Mouse (Mus musculus) liver, embryonic 11.5 days (tissue): ENCODE results near the gene Tor1aip1. TPM values are rescaled to one million over a fixed set of nuclear protein-coding genes. Genes with fewer than 3 reads are reported as not detected.

Experiments used
- ATAC-seq: fragments of 200-750 bp; cut with Nextera tagmentation; replicated peaks from 2 replicates; pipeline ENCODE4 v1.8.0; 2017; ENCODE audit warnings: moderate number of reproducible peaks, mild to moderate bottlenecking, moderate TSS enrichment, moderate library complexity; ENCODE audit not compliant: low FRiP score
- DNase-seq: peaks from one replicate; pipeline ENCODE4 v3.0.0-alpha.2; 2017; ENCODE audit warnings: low spot score
- H3K27ac ChIP-seq: fragments of 300-500 bp; sonication (generic); 2 replicates; pipeline ENCODE4 v1.5.1; 2014; ENCODE audit warnings: mild to moderate bottlenecking, low read depth, low read length, control low read depth
- H3K27me3 ChIP-seq: fragments of 300-500 bp; sonication (generic); replicated peaks from 2 replicates; pipeline ENCODE4 v1.6.1; 2014; ENCODE audit warnings: low read length, mixed read lengths; ENCODE audit not compliant: control insufficient read depth, insufficient read depth
- H3K36me3 ChIP-seq: fragments of 300-500 bp; sonication (generic); 2 replicates; pipeline ENCODE4 v1.6.1; 2014; ENCODE audit warnings: mild to moderate bottlenecking, low read length, moderate library complexity, mixed read lengths; ENCODE audit not compliant: control insufficient read depth, insufficient read depth
- H3K4me1 ChIP-seq: fragments of 300-500 bp; sonication (generic); replicated peaks from 2 replicates; pipeline ENCODE4 v1.6.1; 2014; ENCODE audit warnings: low read length, mixed read lengths; ENCODE audit not compliant: control insufficient read depth, insufficient read depth
- H3K4me2 ChIP-seq: fragments of 300-500 bp; sonication (generic); 2 replicates; pipeline ENCODE4 v1.6.1; 2014; ENCODE audit warnings: mild to moderate bottlenecking, control low read depth, moderate library complexity
- H3K4me3 ChIP-seq: fragments of 300-500 bp; sonication (generic); 2 replicates; pipeline ENCODE4 v1.5.1; 2014; ENCODE audit warnings: low read depth, low read length, control low read depth
- H3K9ac ChIP-seq: fragments of 300-500 bp; sonication (generic); 2 replicates; pipeline ENCODE4 v1.6.1; 2014; ENCODE audit warnings: low read depth, low read length, control low read depth
- H3K9me3 ChIP-seq: fragments of 300-500 bp; sonication (generic); 2 replicates; pipeline ENCODE4 v1.6.1; 2016; ENCODE audit warnings: low read length, inconsistent platforms, mixed read lengths; ENCODE audit not compliant: control insufficient read depth
- WGBS: fragments of 180-500 bp; shearing (Covaris S2); extraction: QIAGEN DNeasy Blood & Tissue Kit; methylation state at CpG from one replicate; pipeline ENCODE4 v1.1.7; 2014; 5-methylcytosine and 5-hydroxymethylcytosine counted together
- polyA plus RNA-seq: library from polyadenylated mRNA; unstranded; fragments of >200 nt; fragmentation: Nextera tagmentation; extraction: Ambion mirVana; gene quantifications from 2 replicates; pipeline ENCODE4 v1.2.1, GENCODE M21; 2014

Tor1aip1 gene
- 29.3 and 31.7 TPM in 2 replicates for polyA plus RNA-seq

DNA sequence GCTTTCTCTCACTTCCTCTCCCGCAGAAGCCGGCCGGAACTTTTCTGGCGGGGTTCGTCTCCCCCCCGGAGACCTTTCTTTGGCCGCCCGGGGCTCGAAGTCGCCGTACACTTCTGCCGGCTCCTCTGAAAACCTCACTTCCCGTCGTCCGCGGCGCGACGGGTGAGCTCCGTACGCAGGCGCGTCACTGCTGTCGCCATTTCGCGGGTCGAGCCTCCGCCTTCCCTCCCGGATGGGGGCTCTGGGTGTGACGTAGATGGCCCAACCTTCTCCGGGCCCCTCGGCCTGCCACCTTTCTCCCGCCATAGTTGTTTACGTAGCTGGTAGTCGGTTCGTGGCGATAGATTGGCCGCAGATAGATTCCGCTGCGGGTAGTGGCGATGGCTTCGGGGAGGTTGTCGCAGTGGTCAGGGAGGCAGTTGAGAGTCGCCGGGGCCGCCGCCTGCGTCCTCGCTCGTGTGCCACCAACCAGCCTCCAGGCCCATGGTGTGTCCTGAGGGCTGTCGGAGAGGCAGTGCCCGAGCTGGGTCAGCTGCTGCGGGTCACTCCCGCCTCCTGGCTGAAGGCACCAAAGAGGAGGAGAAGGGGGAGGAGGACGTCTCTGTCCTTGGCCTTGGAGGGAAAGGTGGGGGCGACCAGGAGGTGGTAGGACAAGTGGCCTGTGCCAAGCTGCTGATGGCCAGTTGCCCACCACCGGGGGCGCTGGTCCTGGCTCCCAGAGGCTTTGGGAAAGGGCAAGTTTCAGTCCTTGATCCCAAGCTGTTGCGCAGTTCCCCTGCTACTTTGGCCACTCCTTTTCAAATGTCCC is at the start of gene Tor1aip1:
TSS of gene Tor1aip1 (minus strand) at position 551 of the 808 bp plus-strand sequence.
- no peaks in the 10 kb centered on the region for H3K9me3 ChIP-seq
- under 1% methylated on average over 59 of the region's 59 CpGs for WGBS
- peak within 1 kb of the TSS; percentile 100 for H3K27ac ChIP-seq
- DNase-seq (peak; percentile 95), ATAC-seq (peak; percentile 87)
- H3K36me3 ChIP-seq: peaks cover 10% of the 10 kb centered on the region
- H3K4me2 ChIP-seq: peak within 1 kb of the TSS; percentile 85
- no peaks in the 10 kb centered on the region for H3K27me3 ChIP-seq
- peak within 1 kb of the TSS; percentile 88 for H3K4me3 ChIP-seq
- H3K9ac ChIP-seq: peak within 1 kb of the TSS; percentile 98
- peaks cover 9% of the 10 kb centered on the region for H3K4me1 ChIP-seq

GRCm38 (mm10) chr1:156085770-156086169 is 49.5 kb upstream of the Tor1aip1 start:
- H3K9ac ChIP-seq: no peak overlapping the region
- H3K4me3 ChIP-seq: no peak overlapping the region
- no peak overlapping the region for H3K4me2 ChIP-seq
- H3K9me3 ChIP-seq: no peaks in the 10 kb centered on the region
- no peak for DNase-seq
- H3K27ac ChIP-seq: no peak overlapping the region
- no peaks in the 10 kb centered on the region for H3K36me3 ChIP-seq
- no peaks in the 10 kb centered on the region for H3K27me3 ChIP-seq
- H3K4me1 ChIP-seq: no peaks in the 10 kb centered on the region; the same call in none of the 2 replicates
- no peak for ATAC-seq
- WGBS: 55% methylated on average over 5 of the region's 5 CpGs

GRCm38 (mm10) chr1:156084603-156085002 is 48.3 kb upstream of the Tor1aip1 start:
- no peaks in the 10 kb centered on the region for H3K27me3 ChIP-seq
- H3K4me3 ChIP-seq: no peak overlapping the region
- H3K27ac ChIP-seq: no peak overlapping the region
- H3K9ac ChIP-seq: no peak overlapping the region
- WGBS: 58% methylated on average over 3 of the region's 3 CpGs
- no peak for DNase-seq
- no peak for ATAC-seq
- no peaks in the 10 kb centered on the region; the same call in 1 of the 2 replicates for H3K4me1 ChIP-seq
- no peaks in the 10 kb centered on the region for H3K36me3 ChIP-seq
- H3K4me2 ChIP-seq: no peak overlapping the region
- H3K9me3 ChIP-seq: no peaks in the 10 kb centered on the region

- H3K9ac ChIP-seq: no peak overlapping the region
- no peak for DNase-seq
- WGBS: 56% methylated on average over 3 of the region's 3 CpGs
- H3K36me3 ChIP-seq: no peaks in the 10 kb centered on the region
- H3K4me2 ChIP-seq: no peak overlapping the region
- no peak overlapping the region for H3K4me3 ChIP-seq
- no peaks in the 10 kb centered on the region for H3K27me3 ChIP-seq
- H3K27ac ChIP-seq: no peak overlapping the region
- no peaks in the 10 kb centered on the region for H3K9me3 ChIP-seq
- no peak for ATAC-seq
- H3K4me1 ChIP-seq: peaks cover 9% of the 10 kb centered on the region; the same call in 1 of the 2 replicates
Observed at GRCm38 (mm10) chr1:156077655-156078054, 41.4 kb upstream of the Tor1aip1 start.

- Histone ChIP-seq H3K4me1 (peaks cover 11% of the 10 kb centered on the region; the same call in 1 of the 2 replicates), H3K4me3 (no peak overlapping the region), H3K27me3 (no peaks in the 10 kb centered on the region), H3K9ac (no peak overlapping the region), H3K27ac (no peak overlapping the region), H3K36me3 (no peaks in the 10 kb centered on the region), H3K4me2 (no peak overlapping the region), H3K9me3 (no peaks in the 10 kb centered on the region)
- ATAC-seq: no peak
- WGBS: 40% methylated on average over 4 of the region's 4 CpGs
- no peak for DNase-seq
Observed at GRCm38 (mm10) chr1:156076474-156076873, 40.2 kb upstream of the Tor1aip1 start.

DNA sequence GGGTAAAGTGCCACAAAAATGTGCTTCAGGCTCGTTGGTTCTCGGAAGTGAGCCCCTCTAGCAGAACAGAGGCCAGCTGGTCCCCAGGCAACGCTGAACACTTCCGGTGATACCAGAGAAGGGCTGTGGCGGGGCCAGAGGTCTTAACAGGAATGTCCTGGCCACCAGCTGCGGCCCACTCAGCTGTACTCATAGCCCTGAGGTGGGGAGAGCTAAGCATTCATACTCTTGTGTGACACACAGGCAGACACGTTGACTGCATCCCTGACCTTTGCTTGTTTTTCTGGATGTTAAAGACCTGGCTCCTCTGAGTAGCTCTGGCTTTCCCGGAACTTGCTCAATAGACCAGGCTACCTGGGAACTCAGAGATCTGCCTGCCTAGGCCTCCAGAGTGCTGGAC is 38.3 kb upstream of the Tor1aip1 start:
- ATAC-seq (no peak), DNase-seq (no peak)
- no peaks in the 10 kb centered on the region; the same call in 1 of the 2 replicates for H3K36me3 ChIP-seq
- H3K4me1 ChIP-seq: peaks cover 15% of the 10 kb centered on the region; the same call in 1 of the 2 replicates
- H3K4me2 ChIP-seq: no peak overlapping the region
- H3K4me3 ChIP-seq: no peak overlapping the region
- H3K9me3 ChIP-seq: no peaks in the 10 kb centered on the region
- H3K27ac ChIP-seq: no peak overlapping the region
- H3K27me3 ChIP-seq: no peaks in the 10 kb centered on the region
- WGBS: 57% methylated on average over 8 of the region's 8 CpGs
- H3K9ac ChIP-seq: no peak overlapping the region

DNA sequence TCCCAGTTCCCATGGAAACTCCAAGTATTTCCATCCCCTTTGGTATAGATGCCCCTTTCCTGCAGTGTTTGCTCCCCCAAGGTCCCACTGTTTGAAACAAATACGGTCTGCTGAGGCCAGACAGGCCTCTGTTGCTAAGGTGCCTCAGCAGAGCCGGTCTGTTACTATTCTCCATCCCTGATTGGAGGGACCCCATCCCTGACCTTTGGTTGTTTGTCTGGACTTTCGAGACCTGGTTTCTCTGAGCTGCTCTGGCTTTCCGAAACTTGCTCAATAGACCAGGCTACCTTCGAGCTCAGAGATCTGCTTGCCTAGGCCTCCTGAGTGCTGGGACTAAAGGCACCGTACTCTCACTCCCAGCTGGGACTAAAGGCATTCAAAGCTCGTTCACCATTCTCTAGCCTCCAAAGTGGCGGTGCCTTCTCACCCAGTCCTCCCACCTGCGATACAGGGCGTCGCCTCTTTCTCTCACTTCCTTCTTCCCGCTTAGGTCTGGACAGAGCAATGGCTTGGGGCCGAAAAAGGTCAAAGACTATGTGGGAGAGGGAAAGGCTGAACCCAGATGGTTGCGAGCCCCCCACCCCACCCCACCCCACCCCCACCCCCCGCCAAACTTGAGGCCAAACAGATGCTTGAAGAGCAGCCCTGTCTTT is 37.0 kb upstream of the Tor1aip1 start:
- Histone ChIP-seq H3K36me3 (no peaks in the 10 kb centered on the region; the same call in 1 of the 2 replicates), H3K27ac (peak overlapping the region; percentile 57; the same call in 1 of the 2 replicates), H3K9me3 (no peaks in the 10 kb centered on the region), H3K9ac (no peak overlapping the region), H3K4me3 (no peak overlapping the region), H3K4me2 (no peak overlapping the region), H3K27me3 (no peaks in the 10 kb centered on the region), H3K4me1 (peaks cover 15% of the 10 kb centered on the region; the same call in 1 of the 2 replicates)
- DNase-seq (no peak), ATAC-seq (peak; percentile 35; the same call in 1 of the 2 replicates)
- WGBS: 65% methylated on average over 15 of the region's 15 CpGs

DNA sequence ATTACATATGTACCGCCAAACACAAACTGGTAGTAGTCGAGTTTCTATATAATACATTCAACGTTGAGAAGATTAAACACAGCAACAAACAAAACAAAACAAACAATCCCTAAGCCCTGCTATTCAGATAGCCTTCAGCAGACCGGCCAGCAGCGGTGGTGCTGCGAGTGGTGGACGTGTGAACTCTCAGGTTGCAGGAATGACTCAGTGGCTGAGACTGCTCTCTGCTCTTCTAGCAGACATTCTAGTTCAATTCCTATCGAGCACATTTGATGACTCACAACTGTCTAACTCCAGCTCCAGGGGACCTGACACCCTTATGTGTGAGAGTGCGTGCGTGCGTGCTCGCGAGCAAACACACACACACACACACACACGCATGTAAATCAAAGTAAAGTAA is 33.8 kb upstream of the Tor1aip1 start:
- DNase-seq (no peak), ATAC-seq (no peak)
- no peak overlapping the region for H3K9ac ChIP-seq
- no peaks in the 10 kb centered on the region for H3K9me3 ChIP-seq
- peaks cover 3% of the 10 kb centered on the region for H3K36me3 ChIP-seq
- H3K4me1 ChIP-seq: peaks cover 12% of the 10 kb centered on the region; the same call in 1 of the 2 replicates
- H3K27ac ChIP-seq: no peak overlapping the region
- H3K4me3 ChIP-seq: no peak overlapping the region
- no peaks in the 10 kb centered on the region for H3K27me3 ChIP-seq
- H3K4me2 ChIP-seq: no peak overlapping the region
- WGBS: 76% methylated on average over 14 of the region's 14 CpGs
